Mouse (Mus musculus) cerebellum, postnatal 36 days (tissue): ENCODE data around the gene Pth2.
A peak's percentile ranks its signal among the peaks of the same experiment; 100 is the strongest.

Experiments used
- DNase-seq, 2 experiments: peaks; one replicate each; pipeline ENCODE4 v3.0.0; 2021 to 2022; ENCODE audit warnings: mixed read lengths in 2 of 2

Gene Pth2

GRCm38 (mm10) chr7:45174567-45175280 lies 6.1 kb upstream of the Pth2 start:
- no peak for DNase-seq

- DNase-seq = no peak
These were observed 5.4 kb upstream of the Pth2 start for GRCm38 (mm10) chr7:45175398-45175797.

- DNase-seq = no peak
These were observed 4.9 kb upstream of the Pth2 start for GRCm38 (mm10) chr7:45175929-45176328.

- DNase-seq = peak in 1 of 2 experiments; percentile 34
These were observed 4.4 kb upstream of the Pth2 start for GRCm38 (mm10) chr7:45176356-45176755.

- no peak for DNase-seq
These were observed 2.2 kb upstream of the Pth2 start for GRCm38 (mm10) chr7:45178550-45178949.

- DNase-seq = no peak
These were observed 1.3 kb upstream of the Pth2 start, which contains the start of gene Gfy for GRCm38 (mm10) chr7:45179469-45179868. Gene Gfy, minus strand, starts transcription at chr7:45179569.

- no peak for DNase-seq
These were observed 745 bp downstream of the Pth2 start for GRCm38 (mm10) chr7:45181540-45181939.

- DNase-seq = peak; percentile 83 to 89
These were observed 1.4 kb downstream of the Pth2 start for GRCm38 (mm10) chr7:45182199-45182601.

- no peak for DNase-seq
These were observed 1.8 kb downstream of the Pth2 start for GRCm38 (mm10) chr7:45182606-45183005.

- peak in 1 of 2 experiments; percentile 5 for DNase-seq
These were observed 2.9 kb downstream of the Pth2 start for GRCm38 (mm10) chr7:45183672-45184071.

- DNase-seq = no peak
These were observed 5.1 kb downstream of the Pth2 start for GRCm38 (mm10) chr7:45185921-45186320.

- no peak for DNase-seq
These were observed 8.8 kb downstream of the Pth2 start for GRCm38 (mm10) chr7:45189600-45189999.

- DNase-seq = no peak
These were observed 9.4 kb downstream of the Pth2 start for GRCm38 (mm10) chr7:45190186-45190585.

- no peak for DNase-seq
These were observed 10.4 kb downstream of the Pth2 start for GRCm38 (mm10) chr7:45191161-45191560.

GRCm38 (mm10) chr7:45191803-45192363 lies 11.1 kb downstream of the Pth2 start:
- DNase-seq = peak; percentile 76 to 81

- no peak for DNase-seq
These were observed 12.0 kb downstream of the Pth2 start for GRCm38 (mm10) chr7:45192585-45193310.

GRCm38 (mm10) chr7:45193406-45193805 lies 12.6 kb downstream of the Pth2 start:
- DNase-seq = peak; percentile 52 to 59

GRCm38 (mm10) chr7:45193871-45194785 lies 13.3 kb downstream of the Pth2 start:
- peak in 1 of 2 experiments; percentile 68 for DNase-seq

- DNase-seq = peak; percentile 51 to 54
These were observed 14.8 kb downstream of the Pth2 start for GRCm38 (mm10) chr7:45195341-45196175.

GRCm38 (mm10) chr7:45196176-45196535 lies 15.4 kb downstream of the Pth2 start:
- no peak for DNase-seq

- DNase-seq = no peak
These were observed 16.2 kb downstream of the Pth2 start for GRCm38 (mm10) chr7:45196994-45197393.

GRCm38 (mm10) chr7:45198435-45198834 lies 17.6 kb downstream of the Pth2 start:
- DNase-seq = peak; percentile 92 to 93
